Mouse (Mus musculus) CH12.LX (cell line): ENCODE measurements around the gene Tmem214.
A peak's percentile ranks its signal among the peaks of the same experiment; 100 is the strongest.

Experiments
- CTCF ChIP-seq, 2 experiments: IDR thresholded peaks in 1 of 2; conservative IDR thresholded peaks in 1 of 2; 2 replicates each; pipeline ENCODE4 v1.5.1; 2011 to 2012; ENCODE audit warnings: low read depth in 2 of 2, low read length in 2 of 2, improper control_type of control experiment in 1 of 2, inconsistent platforms in 1 of 2, mild to moderate bottlenecking in 1 of 2, moderate library complexity in 1 of 2
- E2F4 ChIP-seq: IDR thresholded peaks from 2 replicates; pipeline ENCODE4 v1.6.1; 2011; ENCODE audit warnings: low read depth, low read length, improper control_type of control experiment; ENCODE audit not compliant: insufficient replicate concordance
- EP300 ChIP-seq: IDR thresholded peaks from 2 replicates; pipeline ENCODE4 v1.6.1; 2011; ENCODE audit warnings: low read length, improper control_type of control experiment
- HCFC1 ChIP-seq: IDR thresholded peaks from 2 replicates; pipeline ENCODE4 v1.6.1; 2012; ENCODE audit warnings: low read depth, mild to moderate bottlenecking, inconsistent platforms, low read length, improper control_type of control experiment
- KAT2A ChIP-seq: IDR thresholded peaks from 2 replicates; pipeline ENCODE4 v1.6.1; 2012; ENCODE audit warnings: low read length, improper control_type of control experiment, inconsistent platforms; ENCODE audit not compliant: insufficient replicate concordance
- MAX ChIP-seq: IDR thresholded peaks from 2 replicates; pipeline ENCODE4 v1.6.1; 2011; ENCODE audit warnings: low read length, improper control_type of control experiment

DNA sequence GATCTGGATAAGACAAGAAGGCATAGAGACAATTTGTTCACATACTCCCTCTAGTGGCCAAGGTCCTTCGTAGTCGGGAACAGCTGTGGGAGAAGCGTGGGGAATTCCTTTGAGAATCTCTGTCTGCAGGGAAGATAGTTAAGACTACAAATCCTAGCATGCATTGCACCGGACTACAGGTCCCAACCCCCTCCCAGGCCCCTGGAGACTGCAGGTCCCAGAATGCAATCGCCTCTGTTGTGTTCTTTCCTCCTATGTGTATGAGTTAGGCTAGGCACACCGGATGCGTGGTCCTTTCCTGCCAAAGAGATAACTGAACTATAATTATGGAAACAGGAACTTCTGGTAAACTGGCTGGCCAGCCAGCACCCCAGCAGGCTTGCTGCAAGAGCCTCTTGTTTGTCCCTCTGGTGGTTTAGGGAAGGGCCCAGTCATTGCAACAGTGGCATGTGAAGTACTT, 48.2 kb downstream of the Tmem214 start:
- no peak for TF ChIP-seq MAX
- TF ChIP-seq CTCF (conservative IDR thresholded peaks at IDR 0.05 in 1 of 2, IDR thresholded peaks at IDR 0.05 in 1 of 2; ENCODE audit: low read depth in 2 of 2, low read length in 2 of 2) = peak; percentile 74 to 81
- no peak for TF ChIP-seq E2F4
- no peak for TF ChIP-seq EP300
- peak; percentile 94 for TF ChIP-seq HCFC1
- TF ChIP-seq KAT2A = peak; percentile 81; the same call in 1 of the 2 replicates
